Mouse (Mus musculus) MEL (cell line): ENCODE measurements at regions not wholly inside any gene's neighbourhood (a gene's known extent, or its start where the extent isn't known, plus 50 kb on each side); places are given as distances from the start of the nearest gene placed in this dataset.

Experiments used
- DNase-seq: peaks from one replicate; pipeline ENCODE4 v3.0.0; 2011; ENCODE audit warnings: low read depth, low spot score
- H3K27ac ChIP-seq: 2 replicates; pipeline ENCODE4 v1.5.1; 2012; ENCODE audit warnings: low read depth, mild to moderate bottlenecking, control low read depth, low read length, moderate library complexity; ENCODE audit not compliant: control insufficient read depth
- H3K27me3 ChIP-seq, 2 experiments: fragments of 150-350 bp in 1 of 2; sonication (generic) in 1 of 2; 2 replicates each; pipeline ENCODE4 v1.6.1; 2012; ENCODE audit warnings: low read length in 2 of 2, mild to moderate bottlenecking in 2 of 2, improper control_type of control experiment in 1 of 2, moderate library complexity in 1 of 2; ENCODE audit not compliant: insufficient read depth in 2 of 2, control insufficient read depth in 1 of 2
- H3K36me3 ChIP-seq, 2 experiments: 2 replicates each; pipeline ENCODE4 v1.6.1; 2012 to 2014; ENCODE audit warnings: low read length in 2 of 2, improper control_type of control experiment in 1 of 2, inconsistent platforms in 1 of 2, mild to moderate bottlenecking in 1 of 2; ENCODE audit not compliant: insufficient read depth in 2 of 2, control insufficient read depth in 1 of 2
- H3K4me1 ChIP-seq, 2 experiments: fragments of 150-350 bp in 1 of 2; sonication (generic) in 1 of 2; 2 replicates each; pipeline ENCODE4 v1.6.1; 2012; ENCODE audit warnings: low read length in 2 of 2, improper control_type of control experiment in 1 of 2, mild to moderate bottlenecking in 1 of 2; ENCODE audit not compliant: insufficient read depth in 2 of 2, control insufficient read depth in 1 of 2
- H3K4me3 ChIP-seq, 2 experiments: fragments of 150-350 bp in 1 of 2; sonication (generic) in 1 of 2; 2 replicates each; pipeline ENCODE4 v1.5.1; 2012; ENCODE audit warnings: low read depth in 2 of 2, low read length in 2 of 2, mild to moderate bottlenecking in 2 of 2, moderate library complexity in 2 of 2, control low read depth in 1 of 2, improper control_type of control experiment in 1 of 2; ENCODE audit not compliant: control insufficient read depth in 1 of 2, insufficient read depth in 1 of 2
- H3K79me2 ChIP-seq: 2 replicates; pipeline ENCODE4 v1.6.1; 2012; ENCODE audit warnings: mild to moderate bottlenecking, low read length, moderate library complexity; ENCODE audit not compliant: control insufficient read depth, poor library complexity, insufficient read depth
- H3K9ac ChIP-seq: 2 replicates; pipeline ENCODE4 v1.6.1; 2012; ENCODE audit warnings: low read depth, mild to moderate bottlenecking, control low read depth, low read length, moderate library complexity; ENCODE audit not compliant: control insufficient read depth, poor library complexity, severe bottlenecking
- H3K9me3 ChIP-seq: fragments of 150-350 bp; sonication (generic); replicated peaks from 2 replicates; pipeline ENCODE4 v1.6.1; 2012; ENCODE audit warnings: mild to moderate bottlenecking, low read length, improper control_type of control experiment, moderate library complexity; ENCODE audit not compliant: insufficient read depth
- CHD1 ChIP-seq: IDR thresholded peaks from 2 replicates; pipeline ENCODE4 v1.6.1; 2012; ENCODE audit warnings: low read depth, mild to moderate bottlenecking, inconsistent platforms, low read length, improper control_type of control experiment
- CHD2 ChIP-seq: IDR thresholded peaks from 2 replicates; pipeline ENCODE4 v1.6.1; 2011; ENCODE audit warnings: low read length, improper control_type of control experiment
- CTCF ChIP-seq, 3 experiments: IDR thresholded peaks in 2 of 3; conservative IDR thresholded peaks in 1 of 3; 2 replicates each; pipeline ENCODE4 v1.5.1; 2011 to 2012; ENCODE audit warnings: low read length in 3 of 3, low read depth in 2 of 3, mild to moderate bottlenecking in 2 of 3, improper control_type of control experiment in 1 of 3, inconsistent platforms in 1 of 3, mixed read lengths in 1 of 3, moderate library complexity in 1 of 3; ENCODE audit not compliant: control insufficient read depth in 1 of 3, insufficient read depth in 1 of 3, poor library complexity in 1 of 3, severe bottlenecking in 1 of 3
- ELF1 ChIP-seq: IDR thresholded peaks from 2 replicates; pipeline ENCODE4 v1.6.1; 2014; ENCODE audit warnings: low read depth, mild to moderate bottlenecking, inconsistent platforms, low read length, improper control_type of control experiment, moderate library complexity
- EP300 ChIP-seq, 2 experiments: IDR thresholded peaks; 2 replicates each; pipeline ENCODE4 v1.6.1; 2011; ENCODE audit warnings: improper control_type of control experiment in 2 of 2, low read length in 2 of 2, low read depth in 1 of 2, mild to moderate bottlenecking in 1 of 2
- ETS1 ChIP-seq: IDR thresholded peaks from 2 replicates; pipeline ENCODE4 v1.6.1; 2012; ENCODE audit warnings: low read depth, mild to moderate bottlenecking, inconsistent platforms, low read length, improper control_type of control experiment, moderate library complexity
- GABPA ChIP-seq: IDR thresholded peaks from 2 replicates; pipeline ENCODE4 v1.6.1; 2012; ENCODE audit warnings: low read depth, mild to moderate bottlenecking, inconsistent platforms, low read length, improper control_type of control experiment, moderate library complexity
- GATA1 ChIP-seq: IDR thresholded peaks from 2 replicates; pipeline ENCODE4 v1.6.1; 2011; ENCODE audit warnings: low read depth, low read length, improper control_type of control experiment
- JUND ChIP-seq: IDR thresholded peaks from 2 replicates; pipeline ENCODE4 v1.6.1; 2011; ENCODE audit warnings: low read depth, mild to moderate bottlenecking, improper control_type of control experiment, low read length
- KAT2A ChIP-seq: conservative IDR thresholded peaks from 2 replicates; pipeline ENCODE4 v1.6.1; 2012; ENCODE audit warnings: low read depth, low read length, improper control_type of control experiment, inconsistent platforms
- MAX ChIP-seq: IDR thresholded peaks from 2 replicates; pipeline ENCODE4 v1.6.1; 2011; ENCODE audit warnings: low read length, improper control_type of control experiment
- MAZ ChIP-seq: IDR thresholded peaks from 2 replicates; pipeline ENCODE4 v1.6.1; 2012; ENCODE audit warnings: low read depth, mild to moderate bottlenecking, inconsistent platforms, low read length, improper control_type of control experiment
- MXI1 ChIP-seq: IDR thresholded peaks from 2 replicates; pipeline ENCODE4 v1.6.1; 2011; ENCODE audit warnings: mild to moderate bottlenecking, low read depth, low read length, improper control_type of control experiment
- MYB ChIP-seq: IDR thresholded peaks from 2 replicates; pipeline ENCODE4 v1.6.1; 2011; ENCODE audit warnings: mild to moderate bottlenecking, low read depth, low read length, improper control_type of control experiment
- NRF1 ChIP-seq: IDR thresholded peaks from 2 replicates; pipeline ENCODE4 v1.6.1; 2014; ENCODE audit warnings: low read depth, mild to moderate bottlenecking, inconsistent platforms, low read length, improper control_type of control experiment, moderate library complexity; ENCODE audit not compliant: poor library complexity, insufficient read depth, severe bottlenecking
- POLR2A ChIP-seq, 2 experiments: IDR thresholded peaks; 2 replicates each; pipeline ENCODE4 v1.6.1; 2011 to 2012; ENCODE audit warnings: low read length in 2 of 2, mild to moderate bottlenecking in 2 of 2, control low read depth in 1 of 2, improper control_type of control experiment in 1 of 2, low read depth in 1 of 2, moderate library complexity in 1 of 2; ENCODE audit not compliant: control insufficient read depth in 1 of 2, insufficient read depth in 1 of 2, poor library complexity in 1 of 2
- POLR2AphosphoS5 ChIP-seq: IDR thresholded peaks from 2 replicates; pipeline ENCODE4 v1.6.1; 2012; ENCODE audit warnings: low read depth, borderline replicate concordance, mild to moderate bottlenecking, inconsistent platforms, low read length, moderate library complexity, mixed read lengths
- SIN3A ChIP-seq: IDR thresholded peaks from 2 replicates; pipeline ENCODE4 v1.6.1; 2012; ENCODE audit warnings: low read length, improper control_type of control experiment, inconsistent platforms
- TAL1 ChIP-seq: IDR thresholded peaks from 2 replicates; pipeline ENCODE4 v1.6.1; 2012; ENCODE audit warnings: mild to moderate bottlenecking, inconsistent platforms, low read length, moderate library complexity, mixed read lengths
- USF1 ChIP-seq: IDR thresholded peaks from 2 replicates; pipeline ENCODE4 v1.6.1; 2014; ENCODE audit warnings: low read depth, mild to moderate bottlenecking, inconsistent platforms, low read length, improper control_type of control experiment, moderate library complexity
- ZNF384 ChIP-seq: IDR thresholded peaks from 2 replicates; pipeline ENCODE4 v1.6.1; 2012; ENCODE audit warnings: low read depth, mild to moderate bottlenecking, inconsistent platforms, low read length, improper control_type of control experiment

- TF ChIP-seq SIN3A, result no peak
- no peak for TF ChIP-seq ELF1
- no peak for TF ChIP-seq POLR2AphosphoS5
- TF ChIP-seq MAZ, result no peak
- no peak for TF ChIP-seq EP300 (IDR thresholded peaks at IDR 0.05; ENCODE audit: low read depth in 1 of 2, low read length in 2 of 2)
- no peak for TF ChIP-seq JUND
- Histone ChIP-seq H3K9ac (no peak overlapping the region), H3K79me2 (no peaks in the 10 kb centered on the region), H3K27me3 (no peaks in the 10 kb centered on the region), H3K4me1 (no peaks in the 10 kb centered on the region), H3K9me3 (no peaks in the 10 kb centered on the region), H3K36me3 (no peaks in the 10 kb centered on the region), H3K4me3 (no peak overlapping the region), H3K27ac (no peak overlapping the region)
- DNase-seq, result no peak
Observed at GRCm38 (mm10) chr4:127416906-127417305, 58.9 kb upstream of the Gjb5 start.

- Histone ChIP-seq H3K4me1 (no peaks in the 10 kb centered on the region), H3K36me3 (no peaks in the 10 kb centered on the region), H3K9me3 (no peaks in the 10 kb centered on the region)
- no peak for DNase-seq
- TF ChIP-seq MXI1 (no peak), CHD2 (no peak), POLR2AphosphoS5 (no peak), ETS1 (no peak), MAX (no peak), USF1 (no peak), SIN3A (no peak), GABPA (no peak), MYB (no peak), TAL1 (no peak), KAT2A (no peak), NRF1 (no peak), ELF1 (no peak), POLR2A (IDR thresholded peaks at IDR 0.05; ENCODE audit: control insufficient read depth in 1 of 2, insufficient read depth in 1 of 2, low read depth in 1 of 2, low read length in 2 of 2, poor library complexity in 1 of 2) (no peak), GATA1 (no peak), CTCF (IDR thresholded peaks at IDR 0.05 in 2 of 3, conservative IDR thresholded peaks at IDR 0.05 in 1 of 3; ENCODE audit: control insufficient read depth in 1 of 3, insufficient read depth in 1 of 3, low read depth in 2 of 3, low read length in 3 of 3, poor library complexity in 1 of 3, severe bottlenecking in 1 of 3) (no peak), CHD1 (no peak), ZNF384 (no peak)
- TF ChIP-seq, all 39 proteins: peak for 0
- no peak overlapping the region for H3K9ac ChIP-seq
- no peak overlapping the region for H3K27ac ChIP-seq
- H3K27me3 ChIP-seq, result no peaks in the 10 kb centered on the region
- H3K79me2 ChIP-seq, result no peaks in the 10 kb centered on the region
- H3K4me3 ChIP-seq, result no peak overlapping the region
Observed at GRCm38 (mm10) chr4:127413997-127414964, 56.3 kb upstream of the Gjb5 start.
